Mouse (Mus musculus) hindbrain, embryonic 13.5 days (tissue): ENCODE results near the gene Rnf141. TPM values are rescaled to one million over a fixed set of nuclear protein-coding genes. Genes with fewer than 3 reads are reported as not detected.

ENCODE experiments used
- microRNA-seq: library from miRNA; unstranded; fragments of <30 nt; microRNA quantifications from one replicate; pipeline ENCODE4, GENCODE M21; 2016
- polyA plus RNA-seq: library from polyadenylated mRNA; unstranded; fragments of >200 nt; fragmentation: Nextera tagmentation; extraction: Ambion mirVana; gene quantifications from 2 replicates; pipeline ENCODE4 v1.2.1, GENCODE M21; 2015

Rnf141 gene
- polyA plus RNA-seq, 1 experiment from 2014 or later, result 31.2 TPM

Small RNA genes within 50 kb of the gene (microRNA-seq; reads per million reads assigned to microRNA genes)
- gene Gm47282, result not detected

Other genes with a start within 250 kb of the Rnf141 start
- gene Sbf2, start 229.5 kb downstream of the Rnf141 start, polyA plus RNA-seq, result 60.3 and 62.1 TPM in 2 replicates
- gene Adm, start 216.8 kb downstream of the Rnf141 start, polyA plus RNA-seq, result 3.0 and 3.9 TPM in 2 replicates
- gene Ampd3, start 76.3 kb downstream of the Rnf141 start, polyA plus RNA-seq, result 4.3 and 4.9 TPM in 2 replicates
- 6.8 and 6.9 TPM in 2 replicates for gene Lyve1, start 18.8 kb upstream of the Rnf141 start, polyA plus RNA-seq
- 0.79 and 0.89 TPM in 2 replicates for gene Mrvi1, start 138.0 kb upstream of the Rnf141 start, polyA plus RNA-seq
- gene Ctr9, start 184.5 kb upstream of the Rnf141 start, polyA plus RNA-seq, result 94.3 and 96.9 TPM in 2 replicates
- gene Eif4g2, start 238.6 kb upstream of the Rnf141 start, polyA plus RNA-seq, result 1,147 and 1,168 TPM in 2 replicates